Mouse (Mus musculus): ENCODE results near the gene Kctd8. TPM values are rescaled to one million over a fixed set of nuclear protein-coding genes. Genes with fewer than 3 reads are reported as not detected.

Kctd8 gene
- polyA plus RNA-seq, 1 experiment from 2014 or later, result 0.03 TPM

DNA sequence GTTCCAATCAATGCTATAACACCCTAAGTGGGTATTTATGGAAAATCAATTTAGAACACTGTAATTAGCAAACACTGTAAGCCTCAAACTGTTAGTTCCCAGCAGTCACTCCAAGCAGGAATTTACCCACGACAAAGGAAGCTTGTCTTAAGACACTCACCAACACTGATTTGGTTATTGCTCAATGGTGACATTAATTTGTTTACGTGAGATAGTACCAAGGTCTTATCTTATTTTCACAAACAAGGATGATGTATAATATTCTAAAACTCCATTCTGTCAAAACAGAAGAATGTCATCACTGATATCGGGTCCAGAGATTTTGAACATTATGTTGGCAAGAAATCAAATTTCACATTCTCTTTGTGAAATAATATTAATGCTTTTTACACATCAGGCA is 185.0 kb downstream of the Kctd8 start:
- no peak overlapping the region for H3K4me2 ChIP-seq
- H3K4me3 ChIP-seq (replicated peaks), result no peak overlapping the region
- no peak overlapping the region for H3K9ac ChIP-seq
- no peaks in the 10 kb centered on the region for H3K27me3 ChIP-seq
- H3K9me3 ChIP-seq (replicated peaks), result no peaks in the 10 kb centered on the region
- no peaks in the 10 kb centered on the region for H3K36me3 ChIP-seq (replicated peaks)
- H3K4me1 ChIP-seq (replicated peaks), result no peaks in the 10 kb centered on the region
- ATAC-seq (ENCODE audit: insufficient read depth), result no peak
- no peak overlapping the region for H3K27ac ChIP-seq (replicated peaks)
- 48% methylated on average over 3 of the region's 3 CpGs for WGBS (ENCODE audit: insufficient replicate concordance)

DNA sequence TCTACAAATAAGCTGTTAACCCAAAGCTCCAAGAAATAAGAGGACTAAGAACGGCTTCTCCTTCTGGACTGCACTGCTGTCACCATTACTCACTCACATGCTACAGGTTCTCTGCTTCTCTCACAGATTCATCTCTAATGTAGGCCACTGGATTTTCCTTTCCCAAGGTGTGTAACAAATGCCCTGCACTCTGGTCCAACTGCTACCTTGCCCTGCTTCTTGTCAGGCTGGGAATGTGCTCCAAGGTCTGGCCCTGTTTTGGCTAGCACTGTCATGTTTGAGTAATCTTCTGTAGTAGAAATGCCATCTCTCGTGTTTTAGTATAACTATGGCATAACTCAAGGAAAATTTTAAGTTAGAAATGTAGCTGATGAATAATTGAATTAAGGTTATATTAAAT is 195.7 kb downstream of the Kctd8 start:
- WGBS (ENCODE audit: insufficient replicate concordance), result 54% methylated on average over 2 of the region's 2 CpGs
- ATAC-seq (ENCODE audit: insufficient read depth), result no peak
- H3K27ac ChIP-seq (replicated peaks), result no peak overlapping the region
- no peak overlapping the region for H3K4me2 ChIP-seq
- no peaks in the 10 kb centered on the region for H3K36me3 ChIP-seq (replicated peaks)
- H3K27me3 ChIP-seq, result no peaks in the 10 kb centered on the region
- H3K4me1 ChIP-seq (replicated peaks), result no peaks in the 10 kb centered on the region
- H3K9ac ChIP-seq, result no peak overlapping the region
- H3K4me3 ChIP-seq (replicated peaks), result no peak overlapping the region
- no peaks in the 10 kb centered on the region for H3K9me3 ChIP-seq (replicated peaks)

GRCm38 (mm10) chr5:69141082-69141481 is 200.4 kb downstream of the Kctd8 start:
- Histone ChIP-seq H3K36me3 (replicated peaks) (no peaks in the 10 kb centered on the region), H3K4me1 (replicated peaks) (no peaks in the 10 kb centered on the region), H3K4me3 (replicated peaks) (no peak overlapping the region), H3K27ac (replicated peaks) (no peak overlapping the region), H3K4me2 (no peak overlapping the region), H3K27me3 (no peaks in the 10 kb centered on the region), H3K9ac (no peak overlapping the region), H3K9me3 (replicated peaks) (no peaks in the 10 kb centered on the region)
- no peak for ATAC-seq (ENCODE audit: insufficient read depth)
- 76% methylated on average over 4 of the region's 4 CpGs for WGBS (ENCODE audit: insufficient replicate concordance)

GRCm38 (mm10) chr5:69108718-69109117 is 232.8 kb downstream of the Kctd8 start:
- Histone ChIP-seq H3K27ac (replicated peaks) (no peak overlapping the region), H3K9me3 (replicated peaks) (no peaks in the 10 kb centered on the region), H3K27me3 (no peaks in the 10 kb centered on the region), H3K36me3 (replicated peaks) (no peaks in the 10 kb centered on the region), H3K4me1 (replicated peaks) (no peaks in the 10 kb centered on the region), H3K4me3 (replicated peaks) (no peak overlapping the region), H3K9ac (no peak overlapping the region), H3K4me2 (no peak overlapping the region)
- 53% methylated on average over 2 of the region's 2 CpGs for WGBS (ENCODE audit: insufficient replicate concordance)
- ATAC-seq (ENCODE audit: insufficient read depth), result no peak

DNA sequence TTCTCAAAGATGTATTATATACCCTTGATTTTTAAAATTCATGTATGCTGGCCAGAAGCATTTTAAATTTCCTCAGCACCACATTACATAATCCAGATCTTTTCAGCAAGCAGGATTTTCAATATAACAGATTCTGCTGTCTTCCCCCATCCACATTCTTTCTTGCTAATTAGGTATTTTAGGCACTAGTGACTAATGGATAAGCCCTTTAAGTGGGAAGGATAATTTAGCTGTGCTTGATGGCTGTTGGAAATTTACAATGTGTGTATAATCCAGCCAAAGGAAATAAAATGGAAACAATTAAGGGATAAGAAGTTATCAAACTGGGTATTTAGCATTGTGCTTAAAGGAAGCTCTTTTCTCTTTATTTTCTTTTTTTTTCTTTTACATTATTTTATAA is 252.6 kb downstream of the Kctd8 start:
- H3K9me3 ChIP-seq (replicated peaks), result no peaks in the 10 kb centered on the region
- no peak for ATAC-seq (ENCODE audit: insufficient read depth)
- H3K36me3 ChIP-seq (replicated peaks), result no peaks in the 10 kb centered on the region
- no peak overlapping the region for H3K9ac ChIP-seq
- no peak overlapping the region for H3K4me3 ChIP-seq (replicated peaks)
- H3K4me1 ChIP-seq (replicated peaks), result no peaks in the 10 kb centered on the region
- no peaks in the 10 kb centered on the region for H3K27me3 ChIP-seq
- no peak overlapping the region for H3K4me2 ChIP-seq
- no peak overlapping the region for H3K27ac ChIP-seq (replicated peaks)

Small RNA genes within 50 kb of the gene (microRNA-seq; reads per million reads assigned to microRNA genes)
- gene Gm24368, result not detected

Other genes starting within 250 kb of the Kctd8 start
- 0.16 TPM in 1 of 2 replicates, not detected in the other for gene Yipf7, start 201.0 kb upstream of the Kctd8 start, polyA plus RNA-seq (2015; fragmentation: Nextera tagmentation; extraction: Ambion mirVana)
- 9.1 and 10.2 TPM in 2 replicates for gene Guf1, start 215.2 kb upstream of the Kctd8 start, polyA plus RNA-seq (2015; fragmentation: Nextera tagmentation; extraction: Ambion mirVana)

All from liver, embryonic 15.5 days (tissue).